Mouse (Mus musculus) megakaryocyte, embryonic 14.5 days (primary cell): ENCODE data around the gene Ndc1.

Source experiments
- FLI1 ChIP-seq: IDR thresholded peaks from 2 replicates; pipeline ENCODE4 v1.6.1; 2012; ENCODE audit warnings: low read length, inconsistent platforms, mixed read lengths
- GATA1 ChIP-seq: IDR thresholded peaks from 3 replicates; pipeline ENCODE4 v1.6.1; 2012; ENCODE audit warnings: mixed read lengths, low read length, inconsistent platforms, borderline replicate concordance

DNA sequence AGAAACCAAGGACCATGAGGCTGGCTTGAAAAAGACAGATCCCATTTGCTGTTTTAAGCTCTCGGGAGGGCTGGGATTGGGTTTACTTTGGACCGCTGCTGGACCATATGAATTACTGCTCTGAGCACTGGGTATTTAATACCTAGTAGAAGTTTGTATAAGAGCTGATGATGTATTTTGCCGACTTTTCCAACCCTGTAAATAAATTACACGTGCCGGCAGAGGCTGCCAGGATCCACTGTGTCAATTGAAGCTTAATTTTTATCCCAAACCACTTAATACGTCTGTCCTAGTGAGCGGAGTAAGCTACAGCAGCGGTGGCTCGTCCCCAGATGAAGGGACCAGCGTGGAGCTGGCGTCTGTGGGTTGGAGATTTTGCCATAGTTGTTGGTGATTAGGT lies 74.7 kb downstream of the Ndc1 start:
- TF ChIP-seq GATA1, result no peak
- TF ChIP-seq FLI1, result no peak
